Mouse (Mus musculus) embryonic fibroblast, embryonic 13.5 days (primary cell): Measurements from ENCODE around the gene Gfra1. TPM values are rescaled to one million over a fixed set of nuclear protein-coding genes. Genes with fewer than 3 reads are reported as not detected.

Source experiments
- H3K27ac ChIP-seq: 2 replicates; pipeline ENCODE4 v1.5.1; 2012; ENCODE audit warnings: low read length, control low read depth, inconsistent platforms; ENCODE audit not compliant: insufficient read depth
- H3K4me1 ChIP-seq: 2 replicates; pipeline ENCODE4 v1.6.1; 2011; ENCODE audit warnings: low read length; ENCODE audit not compliant: control insufficient read depth, insufficient read depth
- H3K4me3 ChIP-seq: 2 replicates; pipeline ENCODE4 v1.5.1; 2011; ENCODE audit warnings: mild to moderate bottlenecking, control low read depth, low read length; ENCODE audit not compliant: insufficient read depth
- CTCF ChIP-seq: IDR thresholded peaks from 2 replicates; pipeline ENCODE4 v1.5.1; 2011; ENCODE audit warnings: mild to moderate bottlenecking, control low read depth, low read length, moderate library complexity, borderline replicate concordance; ENCODE audit not compliant: insufficient read depth
- POLR2A ChIP-seq: IDR thresholded peaks from 2 replicates; pipeline ENCODE4 v1.6.1; 2011; ENCODE audit warnings: low read depth, mild to moderate bottlenecking, control low read depth, low read length, moderate library complexity
- polyA plus RNA-seq: library from polyadenylated mRNA; stranded (reverse); fragments of >200 nt; gene quantifications from 2 replicates; pipeline ENCODE4 v1.2.4, GENCODE M21; 2011; ENCODE audit warnings: low read depth; ENCODE audit not compliant: missing spikeins, insufficient read length

Gene Gfra1
- polyA plus RNA-seq, 1 experiment = 26.6 TPM

DNA sequence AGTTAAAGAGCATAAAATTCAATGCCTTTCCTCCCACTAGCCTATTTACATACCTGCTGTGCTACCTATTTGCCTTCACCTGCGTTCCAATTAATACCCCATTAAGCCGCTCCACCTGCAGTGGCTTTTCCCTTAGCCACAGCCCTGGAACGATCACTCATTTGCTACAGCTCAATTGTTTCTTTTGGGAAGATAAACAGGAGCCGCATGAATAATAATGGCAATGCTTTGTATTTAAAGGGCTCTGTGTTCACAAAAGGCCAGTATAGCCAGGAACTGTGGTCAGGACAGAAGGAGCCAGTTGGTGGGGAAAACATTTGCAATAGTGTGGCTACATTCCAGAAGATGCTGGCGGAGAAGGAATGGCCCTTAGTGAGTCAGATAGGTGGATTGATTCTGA, 141.1 kb downstream of the Gfra1 start:
- no peak overlapping the region for H3K4me3 ChIP-seq
- no peak for TF ChIP-seq POLR2A
- no peak for TF ChIP-seq CTCF
- no peaks in the 10 kb centered on the region for H3K4me1 ChIP-seq
- H3K27ac ChIP-seq = no peak overlapping the region

DNA sequence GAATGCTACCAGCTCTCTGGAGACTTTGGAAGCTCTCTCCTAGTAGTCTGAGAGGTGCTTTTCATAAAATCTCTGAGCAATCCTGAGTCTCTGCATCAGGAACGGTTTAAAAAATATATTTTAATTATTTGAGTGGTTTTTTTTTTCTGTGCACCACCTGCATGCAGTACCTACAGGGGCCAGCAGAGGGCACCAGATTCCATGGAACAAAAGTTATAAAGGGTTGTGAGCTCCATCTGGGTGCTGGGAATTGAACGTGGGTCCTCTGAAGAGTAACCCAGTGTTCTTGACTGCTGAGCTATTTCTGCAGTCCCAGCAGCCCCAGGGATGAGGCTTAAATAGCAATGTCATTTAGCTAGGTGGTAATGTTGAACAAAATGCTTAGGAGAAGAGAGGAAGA, 141.9 kb downstream of the Gfra1 start:
- Histone ChIP-seq H3K27ac (no peak overlapping the region), H3K4me1 (no peaks in the 10 kb centered on the region), H3K4me3 (no peak overlapping the region)
- TF ChIP-seq POLR2A = no peak
- TF ChIP-seq CTCF = no peak

DNA sequence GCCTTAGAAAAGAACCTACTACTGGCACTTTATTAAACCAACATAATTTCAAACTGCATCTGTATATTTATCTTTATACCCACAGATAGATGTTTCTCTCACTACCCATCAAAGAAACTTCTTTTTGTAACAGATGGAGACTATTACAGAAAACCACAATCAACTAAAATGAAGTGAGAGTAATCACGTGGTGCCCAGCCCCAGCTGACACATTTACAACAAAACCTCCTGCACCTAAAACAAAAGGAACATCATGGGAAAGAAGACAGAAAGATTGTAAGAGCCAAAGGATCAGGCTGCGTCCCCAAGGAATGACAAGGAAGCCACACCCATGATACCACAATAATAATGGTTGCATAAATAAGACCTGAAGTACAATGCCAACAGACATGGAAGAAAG, 143.2 kb downstream of the Gfra1 start:
- no peak for TF ChIP-seq POLR2A
- no peak for TF ChIP-seq CTCF

DNA sequence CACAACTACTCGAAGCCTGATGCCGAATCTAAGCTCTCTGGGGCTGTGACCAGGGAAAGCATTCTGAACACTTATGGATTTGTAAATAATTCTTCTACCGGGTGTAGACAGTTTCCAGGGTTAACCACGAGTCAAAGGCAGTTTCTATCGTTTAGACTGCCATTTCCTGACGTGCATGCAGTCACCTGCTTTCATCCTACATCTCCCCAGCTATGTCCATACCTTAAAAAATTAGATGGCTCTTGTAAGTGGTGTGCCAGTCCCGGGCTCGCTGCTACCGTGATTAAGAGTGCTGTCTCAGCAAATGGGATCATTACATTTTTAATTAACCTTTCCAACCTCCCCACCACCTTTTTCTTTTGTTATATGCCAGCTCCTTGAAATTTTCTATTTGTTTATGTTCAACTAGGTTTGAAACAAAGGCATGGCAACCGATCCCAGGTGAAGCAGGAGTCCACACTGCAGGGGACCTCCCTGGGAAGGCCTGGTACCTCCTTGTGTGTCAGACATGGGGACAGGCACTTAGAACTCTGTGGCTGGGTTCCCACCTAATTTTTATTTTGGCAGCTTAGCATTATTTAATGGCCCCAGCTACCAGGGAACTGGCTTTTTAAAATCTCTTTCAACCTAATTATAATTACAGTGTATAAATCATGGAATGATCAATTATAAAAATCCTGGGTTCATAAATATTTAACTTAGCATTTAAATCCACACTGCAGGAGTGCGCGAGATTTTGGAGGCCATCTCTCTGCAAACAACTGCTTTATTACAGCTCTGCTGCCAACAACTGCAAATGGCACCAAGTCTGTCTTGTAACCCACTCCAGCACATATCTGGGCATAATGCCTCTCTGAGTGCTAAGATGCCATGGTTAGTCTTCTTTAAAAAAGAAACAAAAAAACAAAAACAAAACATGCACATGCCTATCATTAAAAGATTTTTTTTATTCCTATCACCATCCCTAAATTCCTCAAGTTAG, 145.1 kb downstream of the Gfra1 start:
- no peak overlapping the region for H3K4me3 ChIP-seq
- H3K4me1 ChIP-seq = no peaks in the 10 kb centered on the region
- no peak overlapping the region for H3K27ac ChIP-seq
- TF ChIP-seq POLR2A (no peak), CTCF (no peak)

More for the DNA sequence above, 143.2 kb downstream of the Gfra1 start:
- Histone ChIP-seq H3K4me1 (no peaks in the 10 kb centered on the region), H3K4me3 (no peak overlapping the region), H3K27ac (no peak overlapping the region)

DNA sequence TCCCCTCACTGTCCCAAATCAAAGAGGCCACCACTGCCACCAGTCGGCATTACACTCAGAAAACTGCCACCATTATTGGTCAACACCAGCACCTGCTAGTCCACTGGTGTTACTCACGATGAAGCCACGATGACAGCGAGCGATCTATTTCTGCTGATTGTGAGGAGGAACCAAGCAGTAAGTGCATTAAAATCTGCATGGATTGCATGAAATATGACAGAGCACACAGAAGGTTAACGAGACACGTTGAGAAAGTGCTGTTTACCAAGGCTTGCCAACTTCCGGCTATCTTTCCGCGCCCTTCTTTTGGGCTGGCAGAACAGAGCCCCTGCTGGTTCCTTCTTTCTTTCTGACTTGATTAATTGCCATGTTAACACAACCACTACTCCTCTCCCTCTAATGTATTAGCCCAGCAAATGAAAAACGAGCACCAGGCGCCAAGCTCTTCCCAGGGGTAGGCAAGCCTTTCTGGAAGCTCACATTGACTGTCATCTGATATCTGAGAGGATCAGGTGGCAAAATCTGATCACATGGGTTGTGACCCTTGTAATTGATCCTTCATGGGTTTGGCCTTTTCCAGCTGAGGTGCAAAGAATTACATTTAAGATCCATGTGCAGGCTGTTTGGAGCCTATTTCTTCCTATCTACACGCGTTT, 146.0 kb downstream of the Gfra1 start:
- TF ChIP-seq POLR2A = no peak
- no peak for TF ChIP-seq CTCF

DNA sequence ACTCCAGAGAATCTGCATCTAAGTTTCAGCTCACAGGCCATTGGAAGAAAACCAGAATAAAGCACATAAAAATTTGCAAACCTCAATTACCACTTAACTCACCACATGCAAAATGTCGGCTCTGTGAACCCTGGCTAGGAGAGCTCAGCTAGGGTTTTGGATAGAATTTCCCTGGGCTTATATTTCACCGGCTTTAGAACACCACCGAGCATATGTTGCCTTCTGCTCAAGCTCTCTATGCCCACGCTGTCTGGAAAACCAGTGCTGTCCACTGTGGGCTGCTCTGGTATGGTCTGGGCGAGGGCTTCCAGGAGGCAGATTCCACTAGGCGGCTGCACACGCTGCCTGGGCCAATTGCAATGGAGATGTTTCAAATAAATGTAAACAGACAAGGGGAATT, 154.6 kb downstream of the Gfra1 start:
- H3K4me1 ChIP-seq = no peaks in the 10 kb centered on the region; the same call in 1 of the 2 replicates
- no peak for TF ChIP-seq CTCF
- TF ChIP-seq POLR2A = no peak
- no peak overlapping the region for H3K4me3 ChIP-seq
- no peak overlapping the region for H3K27ac ChIP-seq

More for the DNA sequence above, 146.0 kb downstream of the Gfra1 start:
- Histone ChIP-seq H3K4me1 (no peaks in the 10 kb centered on the region), H3K27ac (no peak overlapping the region), H3K4me3 (no peak overlapping the region)

DNA sequence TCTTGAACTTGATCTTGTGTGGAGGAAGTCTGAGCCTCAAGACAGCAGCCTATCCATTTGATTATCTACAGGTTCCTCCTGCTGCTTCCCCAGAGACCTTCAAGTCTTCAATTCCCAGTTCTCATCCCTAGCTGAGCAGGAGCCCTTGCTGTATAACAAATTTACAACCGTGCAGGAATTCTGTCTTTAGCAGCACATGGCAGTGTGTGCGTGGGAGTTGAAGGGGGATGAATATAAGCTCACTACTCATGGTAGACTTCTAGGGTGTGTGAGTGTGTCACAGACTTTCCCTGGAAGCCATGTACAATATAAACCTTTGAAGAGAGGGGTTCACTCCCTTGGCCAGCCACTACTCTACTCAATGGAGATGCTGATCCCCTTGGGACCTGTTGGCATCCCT, 157.8 kb downstream of the Gfra1 start:
- TF ChIP-seq POLR2A (no peak), CTCF (no peak)
- H3K27ac ChIP-seq = no peak overlapping the region
- no peak overlapping the region for H3K4me3 ChIP-seq
- no peaks in the 10 kb centered on the region; the same call in 1 of the 2 replicates for H3K4me1 ChIP-seq

DNA sequence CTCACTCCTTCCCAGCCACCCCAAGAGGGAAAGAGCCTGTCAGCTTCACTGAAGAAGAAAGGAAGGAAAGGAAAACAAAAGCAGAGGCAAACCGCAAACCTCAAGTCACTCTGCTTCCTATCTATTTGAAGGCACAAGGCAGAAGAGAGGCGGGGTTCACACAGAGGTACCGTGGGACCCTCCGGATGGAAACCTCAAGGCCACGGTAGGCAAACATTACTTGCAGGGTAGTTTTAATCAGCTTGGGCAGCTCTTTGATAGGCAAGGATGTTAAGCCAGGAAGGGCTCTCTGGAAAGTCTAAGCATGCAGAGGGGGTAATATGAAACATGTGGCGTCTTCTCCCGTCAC, 158.9 kb downstream of the Gfra1 start:
- TF ChIP-seq POLR2A (no peak), CTCF (no peak)
- Histone ChIP-seq H3K4me1 (no peaks in the 10 kb centered on the region; the same call in 1 of the 2 replicates), H3K27ac (no peak overlapping the region), H3K4me3 (no peak overlapping the region)

DNA sequence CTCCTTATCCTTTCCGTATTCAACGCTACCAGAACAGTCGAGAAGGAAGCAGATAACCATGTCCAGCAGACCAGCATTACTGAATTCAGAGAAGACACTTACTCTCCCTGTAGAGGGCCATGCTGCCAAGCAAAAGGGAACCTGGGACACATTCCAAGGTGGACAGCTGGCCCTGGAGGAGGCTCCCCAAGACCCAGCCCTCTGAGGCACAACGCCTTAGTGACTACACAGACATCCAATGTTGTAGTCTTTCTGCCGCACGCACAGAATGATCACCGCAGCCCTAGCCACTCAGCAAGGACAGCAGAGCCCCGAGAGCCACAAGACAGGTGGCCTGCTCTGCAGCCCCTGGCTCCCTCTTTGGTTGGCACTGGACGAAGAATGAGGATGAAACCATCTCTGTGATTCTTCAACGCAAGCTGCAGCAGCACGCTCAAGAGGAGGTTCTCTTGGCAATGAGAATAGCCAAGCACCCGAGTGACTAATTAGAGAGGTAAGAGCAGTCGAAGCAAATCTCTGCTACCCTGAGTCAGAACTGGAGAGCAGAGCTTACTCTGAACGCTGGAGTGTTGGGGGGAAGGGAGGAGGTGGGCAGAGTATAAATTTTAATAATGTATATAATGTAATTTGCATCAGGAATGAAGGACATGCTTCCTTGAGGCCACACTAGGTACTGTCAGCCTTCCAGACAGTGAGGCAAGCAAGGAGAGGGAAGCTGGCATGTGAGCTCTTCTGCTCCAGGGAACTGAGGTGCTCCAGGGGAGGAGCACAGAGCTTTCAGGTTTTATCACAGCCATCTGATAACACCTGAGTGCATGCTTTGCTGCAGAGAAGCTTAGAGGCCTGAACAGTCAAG, 159.5 kb downstream of the Gfra1 start:
- TF ChIP-seq CTCF = no peak
- no peak for TF ChIP-seq POLR2A
- Histone ChIP-seq H3K4me1 (no peaks in the 10 kb centered on the region; the same call in 1 of the 2 replicates), H3K27ac (no peak overlapping the region), H3K4me3 (no peak overlapping the region)

DNA sequence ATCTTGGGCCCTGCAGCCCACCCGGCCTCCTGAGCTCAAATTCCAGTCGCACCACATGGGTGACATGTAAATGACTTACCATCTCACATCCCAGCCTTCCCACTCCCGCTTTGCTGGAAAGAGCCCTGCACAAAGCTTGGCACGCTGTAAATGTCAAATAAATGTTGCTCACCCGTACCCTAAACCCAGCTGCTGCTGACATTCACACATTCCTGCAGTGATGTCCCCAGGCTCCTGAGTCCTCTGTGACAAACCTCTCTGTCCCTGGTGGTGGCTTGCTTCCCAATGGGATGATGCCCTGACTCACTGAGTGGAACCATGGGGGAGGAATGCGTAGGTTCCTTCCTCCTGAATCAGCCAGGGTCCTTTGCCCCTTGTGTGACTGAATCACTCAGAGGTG, 167.6 kb downstream of the Gfra1 start:
- TF ChIP-seq POLR2A (no peak), CTCF (no peak)
- Histone ChIP-seq H3K4me1 (no peaks in the 10 kb centered on the region), H3K27ac (no peak overlapping the region), H3K4me3 (no peak overlapping the region)
